Mouse (Mus musculus): Measurements from ENCODE around the gene Pdcl3.
"Not testable (repeated sequence)": the region's sequence is repeated elsewhere in the genome, so short reads cannot be mapped to it uniquely, and the experiment has no call there.

Gene Pdcl3

DNA sequence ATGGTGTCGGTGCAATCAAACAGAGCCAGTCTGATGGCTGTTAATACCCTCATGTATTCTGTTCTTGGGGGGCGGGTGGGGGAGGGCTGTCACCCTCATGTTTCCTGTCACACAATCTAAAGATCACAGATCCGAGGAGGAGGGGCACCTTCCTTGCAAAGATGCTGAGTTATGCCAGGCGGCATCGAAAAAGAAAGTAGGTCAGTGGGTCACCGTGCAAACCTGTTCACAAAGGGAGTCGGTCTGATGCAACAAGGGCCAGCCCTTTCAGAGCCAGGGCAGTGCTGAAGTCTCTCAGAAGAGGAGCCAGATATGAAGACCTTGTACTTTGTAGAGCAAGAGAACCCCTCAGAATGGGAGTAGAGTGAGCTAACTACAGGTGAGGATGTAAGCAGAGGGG is 39.7 kb downstream of the Pdcl3 start:
- DNase-seq (ENCODE audit: low read depth, low spot score), result no peak

- DNase-seq (ENCODE audit: low read depth, low spot score), result no peak
Measured at GRCm38 (mm10) chr1:39025840-39026239, 40.4 kb downstream of the Pdcl3 start.

DNA sequence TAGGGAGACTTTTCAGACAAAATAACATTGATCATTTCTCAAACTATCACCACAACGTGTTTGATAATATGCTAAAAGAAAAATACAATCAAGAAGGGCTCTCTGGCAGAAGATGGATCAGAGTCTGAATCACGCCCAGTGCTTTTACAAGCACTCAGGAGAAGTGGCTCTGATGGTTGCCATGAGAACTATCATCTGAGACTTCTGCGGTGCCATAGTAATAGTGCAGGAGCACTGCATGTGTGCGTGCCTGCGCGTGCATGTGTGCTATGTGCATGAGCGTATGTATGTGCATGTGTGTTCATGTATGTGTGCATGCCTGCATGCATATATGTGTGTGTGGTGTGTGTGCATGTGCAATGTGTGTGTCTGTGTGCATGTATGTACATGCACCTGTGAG is 43.8 kb downstream of the Pdcl3 start:
- no peak for DNase-seq (ENCODE audit: low read depth, low spot score)

GRCm38 (mm10) chr1:39030108-39030507 is 44.7 kb downstream of the Pdcl3 start:
- peak; percentile 25 for DNase-seq (ENCODE audit: low read depth, low spot score)

GRCm38 (mm10) chr1:39035817-39036216 is 50.4 kb downstream of the Pdcl3 start:
- DNase-seq (ENCODE audit: low read depth, low spot score), result no peak

- peak; percentile 15 for DNase-seq (ENCODE audit: low read depth, low spot score)
Measured at GRCm38 (mm10) chr1:39042188-39042587, 56.8 kb downstream of the Pdcl3 start.

DNA sequence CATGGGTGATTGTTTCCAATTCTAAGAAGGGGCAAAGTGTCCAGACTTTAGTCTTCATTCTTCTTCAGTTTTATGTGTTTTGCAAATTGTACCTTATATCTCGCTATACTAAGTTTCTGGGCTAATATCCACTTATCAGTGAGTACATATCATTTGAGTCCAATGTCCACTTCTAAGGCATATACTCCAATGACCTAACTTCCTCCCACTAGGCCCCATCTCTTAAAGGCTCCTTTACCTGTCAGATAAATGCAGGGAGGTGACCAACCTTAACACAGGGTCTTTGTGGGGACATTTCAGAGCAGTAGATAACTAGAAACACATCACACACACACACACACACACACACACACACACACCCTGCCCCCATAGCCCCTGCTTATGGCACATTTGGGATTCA is 59.0 kb downstream of the Pdcl3 start:
- DNase-seq (ENCODE audit: low read depth, low spot score), result not testable (repeated sequence)

GRCm38 (mm10) chr1:39046689-39047088 is 61.3 kb downstream of the Pdcl3 start:
- no peak for DNase-seq (ENCODE audit: low read depth, low spot score)
